Mouse (Mus musculus) right cerebral cortex, postnatal 25 days (tissue): ENCODE results near the gene B4galnt1.
"Not testable (repeated sequence)": the region's sequence is repeated elsewhere in the genome, so short reads cannot be mapped to it uniquely, and the experiment has no call there.

Source experiments
- DNase-seq: peaks from one replicate; pipeline ENCODE4 v3.0.0; 2022

B4galnt1 gene

DNA sequence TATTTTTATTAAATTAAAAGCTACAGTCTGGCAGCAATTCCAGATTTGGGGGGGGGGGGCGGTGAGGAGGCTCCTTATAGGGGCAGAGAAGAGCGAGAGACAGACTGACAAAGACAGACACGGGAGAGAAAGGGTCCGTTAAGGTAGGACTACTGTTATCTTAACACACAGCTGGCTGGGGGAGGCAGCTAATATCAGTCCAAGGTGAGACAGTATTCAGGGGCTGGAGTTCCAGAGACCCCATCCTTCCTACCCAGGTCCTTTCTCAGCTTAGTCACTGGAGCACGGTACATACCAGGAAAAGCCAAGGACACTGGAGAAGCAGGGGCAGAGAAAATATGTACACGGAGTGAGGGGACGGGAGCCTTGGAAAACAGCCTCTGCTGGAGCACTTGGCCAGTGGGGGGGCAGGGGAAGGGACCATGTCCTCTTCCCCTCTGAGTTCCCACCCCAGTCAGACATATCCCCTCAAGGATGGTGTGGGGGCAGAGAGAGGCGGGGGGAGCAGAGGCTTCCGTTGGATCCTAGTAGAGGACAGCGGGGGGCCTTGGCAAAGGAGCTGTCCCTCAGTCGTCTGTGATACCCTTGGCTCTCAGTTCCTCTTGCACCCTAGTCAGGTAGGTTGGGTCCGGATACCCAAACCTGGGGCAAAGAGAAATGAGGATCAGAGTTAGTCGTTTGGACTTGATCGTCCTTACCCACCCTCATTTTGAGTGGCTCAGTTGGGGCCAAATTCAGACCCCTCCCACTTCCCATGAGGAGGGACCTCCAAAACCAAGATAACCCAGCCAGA lies 25.6 kb downstream of the B4galnt1 start:
- no peak for DNase-seq

DNA sequence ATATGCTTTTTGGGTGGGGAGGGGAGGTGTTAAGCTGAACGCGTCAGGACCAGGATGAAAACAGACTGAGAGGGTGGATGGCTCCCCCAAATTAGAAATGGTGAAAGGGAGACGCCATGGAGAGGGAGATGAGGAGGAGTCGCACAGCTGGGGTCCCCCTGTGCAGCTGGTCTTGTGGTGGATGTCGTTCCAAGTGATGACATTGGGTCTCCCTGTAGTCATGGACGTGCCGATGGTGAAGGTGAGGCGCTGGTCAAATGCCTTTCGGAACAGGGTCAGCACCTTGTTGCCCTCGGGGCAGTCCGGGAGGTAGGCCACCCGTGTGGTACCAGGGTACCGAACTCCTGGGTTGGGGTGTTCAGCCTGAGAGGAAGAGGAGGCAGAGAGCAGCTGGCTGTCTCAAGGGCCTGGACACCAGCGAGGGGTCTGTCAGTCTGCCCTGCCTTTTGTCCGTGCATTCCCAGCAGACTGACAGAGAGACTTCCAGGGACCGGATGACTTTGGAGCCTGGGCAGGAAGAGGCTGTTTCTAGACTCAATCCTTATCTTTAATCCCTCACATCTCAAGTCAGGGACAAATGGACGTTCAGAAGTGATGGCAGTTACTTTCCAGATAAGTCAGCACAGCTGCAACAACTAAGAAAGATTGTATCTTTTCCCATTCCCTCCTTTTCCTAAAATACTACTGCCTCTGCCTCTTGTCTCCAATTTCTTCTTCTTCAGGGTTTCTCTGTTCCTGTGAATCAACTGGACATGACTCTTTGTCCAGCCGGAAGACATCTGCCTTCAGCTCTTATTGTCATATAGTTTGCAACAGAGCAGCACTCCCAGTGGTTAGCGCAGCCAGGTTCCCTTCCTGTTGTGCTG lies 26.4 kb downstream of the B4galnt1 start:
- DNase-seq, result no peak

DNA sequence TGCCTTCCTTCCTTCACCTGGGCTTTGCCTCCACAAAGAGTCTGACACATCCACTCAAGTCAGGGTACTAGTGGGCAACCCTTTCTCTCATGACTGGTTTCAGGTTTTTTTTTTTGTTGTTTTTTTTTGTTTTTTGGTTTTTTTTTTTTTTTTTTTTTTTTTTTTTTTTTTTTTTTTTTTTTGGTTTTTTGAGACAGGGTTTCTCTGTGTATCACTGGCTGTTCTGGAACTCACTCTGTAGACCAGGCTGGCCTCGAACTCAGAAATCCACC lies 27.0 kb downstream of the B4galnt1 start:
- not testable (repeated sequence) for DNase-seq

DNA sequence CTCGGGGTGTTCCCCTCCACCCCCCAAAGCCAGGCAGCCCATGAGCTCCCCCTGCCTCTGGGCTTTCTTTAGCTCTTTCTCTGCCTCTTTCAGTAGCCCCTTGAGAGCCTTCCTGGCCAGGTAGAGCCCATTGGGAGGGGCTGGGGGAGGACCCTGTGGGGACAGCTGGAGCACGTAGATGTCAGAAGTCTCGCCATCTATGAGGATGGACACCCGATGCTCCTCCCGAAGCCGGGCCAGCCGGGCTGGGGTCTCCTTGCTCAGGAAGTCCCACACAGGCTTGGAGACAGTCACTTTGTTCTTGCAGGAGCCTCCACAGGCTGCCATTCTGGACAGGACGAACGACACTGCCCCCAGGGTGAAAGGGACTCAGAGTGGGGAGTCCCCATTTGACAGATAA lies 28.0 kb downstream of the B4galnt1 start:
- DNase-seq, result no peak

DNA sequence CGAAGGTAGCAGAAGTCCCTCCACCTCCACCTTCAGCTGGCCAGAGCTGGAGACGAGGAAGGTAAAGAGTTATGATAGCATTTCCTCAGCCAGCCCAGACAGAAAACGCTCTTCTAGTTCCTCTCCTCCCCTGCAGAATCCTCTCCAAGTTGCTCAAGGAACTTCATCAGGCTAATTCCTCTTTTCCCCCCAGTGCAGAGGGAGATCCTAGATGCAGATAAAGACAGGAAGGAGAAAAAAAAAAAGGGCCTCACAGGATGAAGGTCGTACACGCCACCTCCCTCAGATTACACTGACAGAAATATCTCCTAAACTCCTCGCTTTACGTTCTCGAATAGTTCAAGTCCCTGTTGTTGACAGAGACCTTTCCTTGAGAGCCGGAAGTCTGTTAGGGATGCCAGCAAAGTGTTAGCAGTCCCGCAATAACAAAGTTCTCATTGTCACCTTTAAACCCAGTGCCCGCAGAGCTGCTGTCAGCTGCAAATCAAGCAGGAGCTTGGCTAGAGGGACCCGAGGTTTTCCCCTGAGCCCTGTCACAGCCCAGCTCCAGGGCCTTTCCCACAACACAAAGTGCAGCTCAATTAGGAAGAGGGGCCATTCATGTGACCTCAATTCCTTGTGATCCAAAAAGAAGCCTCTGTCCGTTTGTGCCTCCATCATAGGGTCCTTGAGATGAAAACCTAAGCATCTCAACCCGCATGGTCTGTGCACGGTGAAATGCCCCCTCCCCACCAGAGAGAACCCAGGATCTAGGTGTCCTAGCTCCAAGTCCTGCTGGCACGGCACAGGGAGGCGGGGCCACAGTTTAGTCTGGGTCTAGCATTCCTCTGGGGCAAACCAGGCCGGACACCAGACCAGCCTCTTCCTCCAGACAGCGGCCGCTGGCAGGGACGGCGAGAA lies 29.7 kb downstream of the B4galnt1 start:
- DNase-seq, result no peak

DNA sequence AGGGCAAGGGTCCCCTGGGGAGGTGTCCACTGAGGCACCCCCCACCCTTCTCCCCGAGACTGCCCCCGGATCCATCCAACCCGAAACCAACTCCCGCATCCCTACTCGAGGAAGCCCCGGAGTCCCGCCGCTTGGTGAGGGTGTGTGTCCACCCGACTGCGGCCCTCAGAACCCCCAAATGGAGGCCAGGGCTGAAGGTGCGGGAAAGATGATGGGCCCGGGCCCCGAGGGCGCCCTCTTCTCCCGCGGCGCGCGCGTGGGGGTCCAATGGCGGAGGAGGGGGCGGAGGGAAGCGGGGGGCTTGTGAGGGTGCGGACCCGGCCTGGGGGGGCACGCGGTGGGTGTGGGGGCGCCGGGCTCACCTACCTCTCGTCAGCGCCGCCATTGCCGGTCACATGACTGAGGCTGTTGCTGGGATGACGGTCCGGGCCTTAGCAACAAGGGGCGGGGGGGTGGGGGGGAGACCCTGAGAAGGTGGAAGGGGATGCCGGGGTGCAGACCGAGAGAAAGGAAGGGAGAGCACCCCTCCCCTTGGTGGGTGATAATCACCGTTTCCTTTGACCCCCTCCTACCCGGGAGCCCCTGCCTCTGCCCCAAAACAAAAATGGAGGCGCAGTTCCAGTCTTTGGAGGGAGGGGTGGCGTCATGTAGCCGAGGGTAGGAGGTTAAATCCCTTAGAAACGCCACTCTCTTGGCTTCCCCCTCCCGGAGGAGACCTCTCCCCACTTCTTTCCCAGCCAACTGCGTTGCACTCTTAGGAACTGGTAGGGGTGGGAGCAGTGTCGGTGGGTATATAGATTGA lies 30.5 kb downstream of the B4galnt1 start, which contains the start of gene Dtx3:
Gene Dtx3, minus strand, starts transcription at position 401 of the 802 bp plus-strand sequence.
- no peak for DNase-seq

DNA sequence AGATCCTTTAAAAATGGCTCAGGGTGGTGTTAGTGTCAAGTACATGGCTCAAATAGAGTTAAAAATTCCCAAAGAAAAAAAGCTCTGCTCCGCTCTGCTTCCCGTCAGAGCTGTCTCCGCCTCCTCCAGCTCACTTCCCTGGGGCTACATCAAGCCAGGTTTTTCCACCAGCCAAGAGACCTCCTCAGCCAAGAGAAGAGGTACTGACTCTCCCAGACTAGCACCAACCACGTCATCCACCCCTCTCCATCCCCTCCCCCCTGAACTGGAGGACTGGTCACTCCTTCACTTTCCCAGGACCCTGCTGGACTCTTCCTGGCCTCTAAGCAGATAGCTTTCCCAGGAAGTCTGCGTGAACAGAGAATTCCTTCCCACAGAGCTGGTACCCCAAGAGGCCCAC lies 31.4 kb downstream of the B4galnt1 start:
- peak; percentile 67 for DNase-seq

DNA sequence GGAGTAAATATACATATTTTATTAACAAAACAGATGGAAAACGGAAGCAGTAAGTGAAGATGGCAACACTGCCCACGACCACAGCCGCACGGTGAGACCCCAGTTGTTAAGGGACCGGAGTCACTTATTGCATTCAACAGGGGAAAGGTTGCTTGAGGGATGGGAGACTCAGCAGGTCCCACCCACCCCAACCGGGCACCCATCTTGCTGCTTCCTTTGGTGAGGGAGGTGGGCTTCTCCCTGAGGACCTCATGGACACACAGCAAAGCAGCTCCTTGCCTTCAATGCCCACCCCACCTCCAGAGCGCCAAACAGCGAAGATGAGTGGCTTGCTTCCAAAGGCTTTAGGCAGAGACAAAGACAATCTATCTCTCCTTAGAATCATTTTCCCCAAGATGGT lies 32.1 kb downstream of the B4galnt1 start:
- DNase-seq, result no peak

DNA sequence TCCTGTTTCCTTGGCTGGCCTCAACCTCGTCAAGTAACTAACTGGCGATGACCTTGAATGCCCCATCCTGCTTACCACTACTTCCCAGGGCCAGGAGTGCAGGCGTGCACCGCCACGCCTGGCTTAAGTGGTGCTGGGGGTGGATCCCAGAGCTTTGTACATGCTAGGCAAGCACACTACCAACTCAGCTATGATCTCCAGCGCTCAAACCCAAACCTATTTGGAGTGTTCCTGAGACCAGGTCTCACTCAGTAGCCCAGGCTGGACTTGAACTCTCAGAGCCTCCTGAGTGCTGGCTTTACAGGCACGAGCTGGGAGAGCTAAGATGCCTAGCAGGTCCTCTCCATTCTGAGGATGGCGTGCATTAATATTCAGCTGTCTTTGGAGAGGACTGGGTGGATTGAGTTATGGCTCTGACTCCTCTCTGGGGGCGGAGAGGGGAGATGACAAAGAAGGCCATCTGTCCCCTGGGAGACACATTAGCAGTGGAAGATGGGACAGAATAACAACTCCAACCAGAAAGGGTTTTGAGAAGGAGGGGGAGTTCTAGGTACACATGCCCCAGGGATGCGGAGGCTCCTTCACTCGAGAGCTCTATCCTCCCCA lies 32.6 kb downstream of the B4galnt1 start:
- DNase-seq, result no peak

DNA sequence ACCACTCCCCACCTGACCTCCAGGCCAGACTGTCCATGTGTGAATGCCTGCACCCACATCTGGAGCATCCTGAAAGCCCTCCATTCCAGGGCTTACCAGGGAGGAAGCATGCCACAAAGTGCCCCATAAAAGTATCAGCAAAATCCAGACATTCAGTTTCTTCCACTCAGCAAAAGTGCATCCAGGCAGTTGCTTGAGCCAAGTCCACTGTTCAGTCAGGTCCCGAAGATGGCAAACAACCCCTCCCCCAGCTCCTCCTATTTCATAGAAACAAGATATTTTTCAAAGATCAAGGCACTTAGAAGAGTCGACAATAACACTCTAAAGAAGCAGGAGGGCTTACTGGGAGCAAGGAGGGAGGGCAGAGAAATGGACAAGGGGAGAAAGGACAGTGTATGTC lies 33.5 kb downstream of the B4galnt1 start:
- DNase-seq, result no peak

DNA sequence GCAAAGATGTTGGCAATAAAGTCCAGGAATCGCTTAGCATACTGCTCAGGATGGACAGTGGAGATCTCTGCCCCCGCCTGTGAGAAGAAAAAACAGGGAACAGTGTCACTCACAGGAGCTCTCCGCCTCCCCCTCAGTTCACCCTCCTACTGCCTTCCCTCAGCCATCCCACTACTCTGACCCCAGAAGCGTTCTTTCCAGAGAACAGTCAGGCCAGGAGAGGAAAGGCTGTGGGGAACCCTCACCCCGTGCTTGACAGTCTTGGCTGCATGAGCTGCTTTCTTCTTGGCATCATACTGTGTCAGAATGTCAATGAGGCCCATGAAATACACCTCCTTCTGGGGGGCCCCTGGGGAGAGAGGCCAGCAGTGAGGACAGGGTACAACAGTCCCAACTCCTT lies 34.0 kb downstream of the B4galnt1 start:
- no peak for DNase-seq

DNA sequence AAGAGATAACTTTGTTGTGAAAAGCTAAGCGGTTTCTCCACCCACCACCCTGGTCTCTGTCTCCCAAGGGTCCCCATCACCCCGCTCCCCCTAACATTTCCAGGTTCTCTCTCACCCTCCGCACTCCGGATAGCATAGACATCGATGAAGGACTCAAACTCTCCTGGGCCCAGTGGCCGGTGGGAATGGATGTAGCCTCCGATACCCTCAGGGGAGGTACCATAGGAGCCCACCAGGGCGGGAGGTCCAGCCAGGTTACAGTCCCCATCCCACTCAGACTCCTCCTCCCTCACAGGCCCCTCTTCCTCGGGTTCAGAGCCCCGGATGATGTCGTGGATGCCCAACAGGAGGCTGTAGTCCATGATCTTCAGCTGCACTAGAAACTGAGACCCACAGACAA lies 34.4 kb downstream of the B4galnt1 start:
- no peak for DNase-seq

DNA sequence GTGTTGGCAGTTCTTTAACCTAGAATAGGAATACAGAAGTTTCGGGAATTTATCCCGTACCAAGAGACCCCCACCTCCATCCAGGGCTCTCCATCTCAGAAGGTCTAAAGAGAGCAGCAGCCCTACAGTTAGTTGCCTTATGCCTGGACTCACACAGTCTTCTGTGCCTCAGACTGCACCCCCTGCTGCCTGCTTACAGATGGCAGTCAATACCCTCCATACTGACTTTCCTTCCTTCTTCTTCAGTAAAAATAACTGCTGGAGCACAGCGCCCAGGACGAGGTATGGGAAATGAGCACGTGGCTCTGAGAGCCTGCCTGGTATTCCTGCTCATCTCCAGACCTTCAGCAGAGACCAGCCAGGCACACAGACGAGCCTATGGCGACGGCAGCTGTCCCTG lies 35.3 kb downstream of the B4galnt1 start:
- DNase-seq, result no peak

DNA sequence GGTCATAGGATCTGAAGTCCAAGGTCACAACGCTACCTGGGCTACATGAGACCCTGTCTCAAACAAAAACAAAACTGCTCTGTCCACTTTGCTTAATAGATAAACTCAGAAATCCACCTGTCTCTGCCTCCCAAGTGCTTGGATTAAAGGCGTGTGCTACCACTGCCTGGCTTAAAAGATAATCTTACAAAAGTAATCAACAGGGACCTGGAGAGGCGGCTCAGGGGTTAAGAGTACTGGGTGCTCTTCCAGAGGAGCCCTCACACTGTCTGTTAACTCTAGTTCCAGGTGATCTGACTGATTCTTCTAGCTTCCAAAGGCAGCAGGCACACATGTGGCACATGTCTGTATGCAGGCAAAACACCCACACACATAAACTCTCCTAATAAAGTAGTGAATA lies 38.1 kb downstream of the B4galnt1 start:
- DNase-seq, result no peak

DNA sequence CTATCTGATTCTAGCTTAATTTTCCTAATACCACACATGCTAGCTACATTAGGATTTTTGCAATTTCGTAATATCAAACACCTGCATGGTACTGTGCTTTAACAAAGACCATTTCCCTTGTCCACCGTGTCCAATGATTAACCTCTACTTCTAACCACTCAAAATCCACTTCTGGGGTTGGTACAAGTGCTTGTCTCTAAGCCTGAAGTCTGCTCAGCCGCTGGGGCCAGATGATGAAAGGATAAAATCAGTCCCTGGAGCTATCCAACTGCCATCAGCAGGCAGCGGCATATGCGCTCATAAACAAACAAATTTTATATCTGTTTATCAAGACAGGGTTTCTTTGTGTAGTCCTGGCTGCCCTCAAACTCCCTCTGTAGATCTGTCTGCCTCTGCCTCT lies 39.6 kb downstream of the B4galnt1 start:
- DNase-seq, result no peak

DNA sequence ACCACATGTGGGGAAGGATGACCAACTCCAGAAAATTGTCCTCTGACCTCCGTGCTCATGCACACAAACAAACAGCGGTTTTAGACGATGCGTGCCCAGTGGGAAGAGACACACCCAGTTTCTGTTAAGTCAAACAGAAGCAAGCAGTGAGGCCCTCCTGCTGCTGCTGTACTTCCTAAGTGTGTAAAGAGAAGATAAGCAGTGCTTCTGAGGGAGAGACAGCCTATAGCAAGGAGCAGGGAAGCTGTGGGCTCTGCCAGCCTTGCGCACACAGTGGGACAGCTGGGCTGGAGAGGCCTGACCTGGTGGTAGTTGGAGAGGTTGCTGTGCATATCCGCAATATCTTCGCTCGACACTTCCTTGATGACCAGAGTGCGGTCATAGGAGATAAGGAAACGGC lies 40.3 kb downstream of the B4galnt1 start:
- DNase-seq, result no peak

DNA sequence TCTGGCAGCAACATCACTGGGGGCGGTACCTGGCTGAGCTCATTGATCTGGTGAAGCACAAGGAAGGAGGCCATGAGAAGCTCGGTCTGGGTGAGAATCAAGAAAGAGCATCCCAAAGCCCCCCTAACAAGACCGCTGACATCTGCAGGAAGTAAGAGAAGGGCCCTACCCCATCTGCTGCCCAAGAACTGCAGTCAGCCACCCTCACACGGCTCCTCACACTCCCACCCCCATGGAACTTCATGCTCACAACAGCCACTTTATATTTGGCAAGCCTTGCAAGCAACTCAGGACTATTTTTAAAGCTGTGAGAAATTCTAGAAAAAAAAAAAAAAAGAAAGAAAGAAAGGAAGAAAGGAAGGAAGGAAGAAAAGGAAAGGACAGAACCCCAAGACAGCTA lies 43.9 kb downstream of the B4galnt1 start:
- no peak for DNase-seq

DNA sequence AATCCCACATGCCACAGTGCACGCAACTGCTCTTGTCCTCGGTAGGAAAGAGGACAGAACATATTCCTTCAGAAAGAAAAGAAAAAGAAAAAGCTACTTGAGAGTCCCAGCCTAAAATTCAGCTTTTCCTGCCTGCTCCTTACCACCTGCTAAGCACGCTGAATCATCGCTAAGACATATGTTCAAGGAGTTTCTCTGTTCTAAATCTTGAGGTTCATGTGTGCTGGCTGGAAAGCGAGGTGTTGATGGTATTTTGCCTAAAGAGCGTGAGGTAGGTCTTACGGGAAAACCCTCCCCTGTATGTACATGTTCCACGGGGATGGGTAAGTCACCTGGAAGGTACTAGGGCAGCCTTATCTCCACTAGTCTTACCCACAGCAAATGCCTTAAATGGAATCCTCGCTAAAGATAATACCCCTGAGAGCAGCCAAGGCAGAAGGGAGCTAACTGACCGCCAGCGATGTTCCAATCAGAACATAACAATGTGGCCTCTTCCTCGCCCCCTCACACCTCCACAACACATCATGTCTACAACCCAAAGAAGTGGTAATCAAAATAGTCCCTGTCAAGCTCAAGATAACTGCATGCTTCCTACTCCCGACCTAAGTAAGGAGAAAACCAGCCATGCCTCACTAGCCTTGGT lies 45.0 kb downstream of the B4galnt1 start:
- no peak for DNase-seq

DNA sequence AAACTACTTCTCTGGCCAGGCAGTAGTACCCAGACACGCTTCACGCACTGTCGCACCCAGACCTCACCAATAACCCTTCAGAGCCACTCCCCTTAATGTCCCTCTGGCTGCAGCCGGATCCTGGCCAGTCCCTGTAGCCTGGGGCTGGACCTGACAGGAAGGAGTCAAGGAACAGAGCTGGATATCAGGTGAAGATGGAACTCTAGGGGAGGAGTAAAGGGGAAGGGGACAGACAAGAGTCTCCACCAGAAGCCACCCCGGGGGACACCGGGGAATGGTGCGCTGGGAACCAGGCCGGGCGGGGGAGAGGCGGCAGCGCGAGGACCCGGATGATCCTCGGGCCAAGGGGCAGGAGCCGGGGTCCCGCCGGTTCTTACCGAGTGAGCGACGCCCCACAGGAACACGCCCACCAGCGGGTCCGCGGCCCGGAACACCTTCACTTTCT lies 46.0 kb downstream of the B4galnt1 start:
- DNase-seq, result no peak

DNA sequence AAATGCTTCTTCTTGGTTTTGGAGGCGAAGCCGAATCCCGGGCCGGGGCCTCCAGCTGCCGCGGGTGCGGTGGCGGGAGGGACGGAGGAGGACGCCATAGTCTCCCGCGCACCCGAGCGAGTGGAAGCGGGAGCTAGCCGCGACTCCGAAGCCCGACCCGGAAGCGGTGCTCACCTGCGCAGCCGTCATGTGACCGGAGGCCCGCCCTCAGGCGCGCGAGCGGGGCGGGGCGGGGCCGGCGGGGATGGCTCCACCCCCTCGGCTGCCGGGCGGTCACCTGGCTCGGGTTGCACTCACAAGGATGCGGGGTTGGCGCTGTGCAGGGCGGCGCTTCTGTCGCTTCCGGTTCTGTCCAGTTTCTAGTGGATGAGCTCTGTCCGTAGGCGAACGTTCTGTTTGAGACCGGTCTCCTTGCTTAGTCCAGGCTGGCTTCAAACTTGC lies 46.4 kb downstream of the B4galnt1 start, which contains the start of gene Pip4k2c:
Gene Pip4k2c, minus strand, starts transcription at position 172 of the 441 bp plus-strand sequence.
- peak; percentile 93 for DNase-seq

DNA sequence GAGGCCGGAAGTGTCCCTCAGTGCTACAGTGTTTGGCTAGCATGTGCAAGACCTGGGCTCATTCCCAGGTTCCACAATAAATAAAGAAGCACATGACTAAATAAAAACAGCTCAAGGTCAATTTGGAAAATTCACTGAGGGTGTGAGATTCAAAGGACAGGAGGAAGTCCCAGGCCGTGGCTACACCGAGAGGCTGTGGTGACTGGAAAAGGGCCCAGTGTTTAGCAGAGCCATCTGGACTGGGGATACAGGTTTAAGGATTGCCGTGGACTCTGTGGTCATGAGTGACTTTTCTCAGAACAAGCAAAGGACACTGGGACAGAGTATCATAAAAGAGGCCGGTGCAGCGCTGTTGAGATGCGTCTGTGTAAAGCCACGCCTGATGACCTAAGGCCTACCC lies 48.2 kb downstream of the B4galnt1 start:
- no peak for DNase-seq
